Mouse (Mus musculus) adrenal gland, adult 18-20 months (tissue): ENCODE results near the gene Rbm18. TPM values are rescaled to one million over a fixed set of nuclear protein-coding genes. Genes with fewer than 3 reads are reported as not detected.

Experiments
- DNase-seq, 2 experiments: peaks; one replicate each; pipeline ENCODE4 v3.0.0; 2021 to 2022; ENCODE audit warnings: low spot score in 2 of 2
- total RNA-seq, 2 experiments: library from RNA; stranded (reverse); gene quantifications; 1 replicate in 1 of 2; 2 replicates in 1 of 2; pipeline ENCODE4 v1.2.3; 2021

The Rbm18 gene
- total RNA-seq, 2 experiments from 2014 or later, result 26.7 to 29.8 TPM

DNA sequence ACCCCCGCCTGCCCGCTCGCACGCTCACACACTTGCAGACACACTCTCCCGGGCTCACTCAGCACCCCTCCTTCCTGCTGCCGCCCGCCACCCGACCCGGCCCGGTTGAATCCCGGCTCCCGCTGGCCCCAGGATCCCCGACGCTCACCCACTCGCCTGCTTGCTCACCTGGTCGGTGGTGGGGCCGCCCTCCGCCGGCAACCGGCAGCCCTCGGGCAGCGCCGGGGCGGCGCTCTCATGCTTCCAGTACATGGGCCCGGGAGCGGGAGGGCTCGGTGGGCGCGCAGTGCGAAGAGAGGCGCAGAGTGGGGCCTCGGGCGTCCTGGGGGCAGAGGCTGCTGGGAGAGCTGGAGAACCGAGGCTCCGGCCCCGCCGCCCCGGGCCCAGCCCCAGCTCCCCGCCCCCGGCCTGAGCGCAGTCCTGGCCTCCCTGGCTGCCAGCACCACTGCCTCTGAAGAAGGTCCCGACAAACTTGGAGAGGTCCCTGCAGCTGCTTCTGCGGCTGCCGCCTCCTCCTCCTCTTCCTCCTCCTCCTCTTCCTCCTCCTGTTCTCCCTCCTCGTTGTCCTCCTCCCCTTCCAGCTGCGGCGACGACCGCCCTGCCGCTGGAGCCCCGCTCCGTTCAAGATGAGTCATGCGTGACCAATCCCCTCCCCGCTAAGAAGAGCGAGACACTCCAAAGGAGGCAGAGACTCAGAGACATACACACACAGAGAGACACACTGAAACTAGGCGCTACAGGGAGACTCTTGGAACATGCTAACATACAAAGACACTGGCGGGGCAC lies 31.4 kb downstream of the Rbm18 start, which contains the start of gene Lhx6:
Gene Lhx6, minus strand, starts transcription at position 453 of the 786 bp plus-strand sequence.
- no peak for DNase-seq

DNA sequence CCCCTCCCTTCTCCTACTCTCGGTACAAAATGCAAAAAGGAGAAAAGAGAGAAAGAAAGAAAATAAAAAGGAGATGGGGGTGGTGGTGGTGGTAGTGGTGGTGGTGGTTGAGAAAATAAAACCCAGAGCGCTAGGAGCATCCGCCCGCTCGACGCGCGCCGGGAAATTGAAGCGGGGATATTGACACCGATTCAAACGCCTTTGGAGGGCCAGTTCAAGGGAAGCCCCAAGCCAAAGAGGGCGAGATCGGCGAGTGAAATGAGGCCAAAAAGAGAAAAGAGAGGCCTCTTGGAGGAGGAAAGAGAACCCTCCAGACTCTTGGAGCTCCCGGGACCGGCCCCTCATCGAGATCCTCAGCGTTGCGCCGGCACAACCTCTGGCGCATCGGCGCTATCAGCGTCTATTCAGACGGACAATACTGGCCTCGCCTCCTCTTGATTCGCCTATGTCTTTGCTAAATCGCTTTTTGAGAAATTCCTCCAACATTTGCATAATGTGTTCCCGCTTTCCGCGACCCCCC lies 32.1 kb downstream of the Rbm18 start:
- no peak for DNase-seq

DNA sequence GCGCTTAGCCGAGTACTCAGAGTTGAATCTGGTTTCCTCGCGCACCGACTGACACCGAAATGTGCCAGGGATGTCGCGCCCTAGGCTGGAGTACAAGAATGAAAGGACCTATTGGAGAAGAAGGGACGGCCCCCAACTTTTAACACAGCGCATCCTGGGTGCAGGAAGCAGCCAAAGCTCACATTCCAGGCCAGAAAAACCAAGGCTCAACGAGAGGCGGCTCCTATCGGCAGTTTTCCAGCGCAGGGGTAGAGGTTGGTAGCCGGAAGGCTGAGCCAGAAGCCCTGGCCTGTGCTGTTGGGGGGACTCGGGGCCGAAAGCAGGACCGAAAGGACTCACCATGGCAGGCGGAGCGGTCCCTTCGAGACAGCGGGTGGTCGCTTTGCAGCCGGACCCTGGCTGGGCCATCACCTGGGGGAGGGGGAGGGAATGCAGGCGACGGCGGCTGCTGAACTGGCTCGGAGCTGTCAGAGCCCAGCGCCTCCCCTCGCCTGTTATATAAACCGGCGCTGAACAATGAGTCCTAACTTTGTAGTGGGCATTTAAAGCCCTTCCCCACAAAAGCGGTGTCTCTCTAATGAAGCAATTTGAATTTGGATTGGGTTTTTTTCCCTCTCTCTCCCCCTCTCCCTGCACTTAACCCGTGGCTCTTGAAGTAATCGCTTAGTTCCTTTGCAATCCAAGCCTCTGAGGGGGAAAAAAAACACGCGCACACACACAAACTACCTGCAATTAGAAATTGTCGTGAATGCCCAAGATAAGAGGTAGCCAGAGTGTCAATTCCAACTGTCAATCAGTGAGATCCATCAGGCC lies 32.8 kb downstream of the Rbm18 start:
- no peak for DNase-seq

- no peak for DNase-seq
Observed at GRCm38 (mm10) chr2:36103069-36103554, 33.5 kb downstream of the Rbm18 start.

DNA sequence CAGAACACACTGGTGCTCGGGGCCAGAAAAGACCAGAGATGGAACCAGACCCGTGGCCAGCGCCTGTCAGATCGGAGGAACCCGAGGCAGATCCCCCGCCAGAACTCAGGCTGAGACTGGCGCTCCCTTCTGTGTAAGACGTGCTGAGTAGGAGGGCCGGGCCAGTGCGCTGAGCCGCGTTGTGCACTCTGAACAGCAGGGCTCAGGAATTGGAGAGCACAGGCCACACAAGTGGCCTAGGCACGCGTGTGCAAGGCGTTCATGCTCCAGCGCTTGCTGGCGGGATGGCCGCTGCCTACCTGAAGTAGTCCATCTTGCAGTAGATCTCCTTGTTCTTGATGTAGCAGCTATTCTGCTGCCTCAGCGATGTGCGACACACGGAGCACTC lies 34.0 kb downstream of the Rbm18 start:
- DNase-seq, result no peak

GRCm38 (mm10) chr2:36101866-36102558 lies 34.6 kb downstream of the Rbm18 start:
- no peak for DNase-seq

DNA sequence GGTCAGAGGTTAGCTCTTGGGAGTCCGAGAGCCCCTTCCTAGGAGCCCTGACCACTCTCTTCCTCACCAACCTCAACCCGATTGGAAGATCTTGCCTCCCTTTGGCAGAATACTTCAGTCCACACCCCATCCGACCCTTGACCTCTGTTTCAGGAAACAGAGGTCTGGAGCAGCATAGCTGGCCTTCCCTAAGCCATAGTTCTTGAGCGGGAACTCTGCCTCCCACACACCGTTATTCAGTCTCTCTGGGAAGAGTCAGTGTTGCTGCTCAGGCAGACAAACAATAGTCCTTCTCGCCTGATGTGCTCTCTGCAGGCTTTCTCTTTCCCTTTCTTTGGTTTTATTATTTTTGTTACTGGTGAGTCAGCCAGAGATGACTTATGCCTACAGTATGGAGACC lies 36.8 kb downstream of the Rbm18 start:
- DNase-seq, result no peak

DNA sequence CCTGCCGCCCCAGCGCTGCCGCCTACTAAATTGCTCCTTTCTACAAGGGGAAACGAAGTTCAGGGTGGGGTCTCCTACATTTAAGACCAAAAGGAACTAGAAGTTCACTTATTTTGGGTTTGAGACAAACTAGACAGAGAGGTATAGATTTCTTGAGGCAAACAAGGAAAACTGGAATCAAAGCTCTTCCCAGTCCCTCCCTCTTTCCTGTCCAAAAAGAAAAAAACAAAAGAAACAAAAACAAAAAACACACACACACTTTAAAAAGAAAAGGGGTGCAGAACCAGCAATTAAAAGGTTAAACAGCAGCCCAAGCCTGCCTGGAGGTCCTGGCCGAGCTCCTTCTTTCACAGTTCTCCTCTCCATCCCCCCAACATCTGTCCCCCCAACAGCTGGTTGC lies 38.6 kb downstream of the Rbm18 start:
- no peak for DNase-seq

DNA sequence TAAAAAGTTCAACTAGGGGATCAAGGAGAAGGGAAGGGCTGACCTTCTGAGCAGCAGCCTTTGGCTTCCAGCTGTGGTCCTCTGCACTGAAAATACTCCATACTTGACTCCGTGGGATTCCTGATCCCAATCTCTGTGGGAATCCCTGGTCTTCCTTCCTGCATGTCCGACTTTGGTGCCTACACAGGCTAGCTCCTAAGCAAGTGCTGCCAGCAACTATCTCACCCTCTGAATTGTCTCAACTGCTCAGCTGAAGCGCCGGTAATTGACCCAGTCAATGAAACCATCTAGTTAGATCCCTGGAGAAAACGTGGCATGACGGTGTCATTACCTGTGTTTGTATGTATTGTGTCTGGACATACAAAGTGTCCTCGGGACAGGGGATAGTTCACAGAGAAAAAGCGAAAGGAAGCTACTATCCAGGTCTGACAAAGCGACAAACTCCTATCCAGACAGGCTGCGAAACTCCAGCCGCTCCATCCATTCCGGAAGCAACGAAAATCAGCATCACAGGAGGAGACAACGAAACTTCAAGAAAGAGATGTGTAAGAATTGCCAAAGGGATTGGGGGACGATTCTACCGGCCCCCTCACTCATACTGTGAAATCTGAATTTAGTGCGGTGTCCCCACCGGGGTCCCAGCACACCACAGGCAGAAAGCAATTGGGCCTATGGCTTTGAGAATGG lies 39.3 kb downstream of the Rbm18 start:
- no peak for DNase-seq

- DNase-seq, result no peak
Observed at GRCm38 (mm10) chr2:36093914-36094475, 42.6 kb downstream of the Rbm18 start.

GRCm38 (mm10) chr2:36093301-36093700 lies 43.3 kb downstream of the Rbm18 start:
- DNase-seq, result no peak

DNA sequence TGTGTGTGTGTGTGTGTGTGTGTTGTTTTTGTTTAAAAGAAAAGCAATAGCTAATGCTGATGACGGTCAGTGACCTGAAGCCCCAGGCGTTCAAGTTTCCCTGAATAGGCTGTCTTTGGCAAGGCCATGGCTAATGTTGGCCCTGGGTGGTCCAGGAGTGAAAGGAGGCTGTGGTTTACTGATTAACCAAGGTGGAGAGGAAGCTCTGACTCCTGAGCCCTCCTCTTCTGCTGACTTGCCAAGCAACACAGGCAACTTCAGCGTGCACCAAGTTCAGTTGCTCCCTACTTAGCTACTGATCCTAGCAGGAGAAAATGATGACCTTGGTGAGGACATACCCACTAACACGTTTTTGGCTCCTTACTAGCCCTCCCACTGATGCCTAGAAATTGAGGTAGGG lies 43.8 kb downstream of the Rbm18 start:
- no peak for DNase-seq

- DNase-seq, result peak; percentile 45 to 48
Observed at GRCm38 (mm10) chr2:36090853-36091741, 45.5 kb downstream of the Rbm18 start.

- DNase-seq, result no peak
Observed at GRCm38 (mm10) chr2:36089190-36089589, 47.4 kb downstream of the Rbm18 start.

DNA sequence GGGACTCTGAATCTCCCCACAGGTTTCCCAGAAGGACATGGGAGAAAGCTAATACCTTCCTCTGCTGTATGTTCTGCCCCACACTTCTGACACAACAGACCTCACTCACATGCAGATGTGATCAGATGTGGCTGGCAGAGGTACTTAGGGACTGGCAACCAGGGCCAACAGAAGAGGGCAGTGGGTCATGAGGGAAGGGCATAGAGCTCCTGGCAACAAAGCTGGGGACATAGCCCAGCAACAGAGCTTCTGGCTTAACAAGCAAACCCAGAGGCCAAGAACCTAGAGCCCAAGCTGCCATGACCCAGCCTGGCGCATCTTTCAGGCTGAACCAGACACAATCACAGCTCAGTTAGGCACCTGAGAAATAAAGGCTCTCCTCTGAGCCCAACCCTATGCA lies 51.5 kb downstream of the Rbm18 start:
- DNase-seq, result no peak

- DNase-seq, result no peak
Observed at GRCm38 (mm10) chr2:36082802-36083580, 53.6 kb downstream of the Rbm18 start.

DNA sequence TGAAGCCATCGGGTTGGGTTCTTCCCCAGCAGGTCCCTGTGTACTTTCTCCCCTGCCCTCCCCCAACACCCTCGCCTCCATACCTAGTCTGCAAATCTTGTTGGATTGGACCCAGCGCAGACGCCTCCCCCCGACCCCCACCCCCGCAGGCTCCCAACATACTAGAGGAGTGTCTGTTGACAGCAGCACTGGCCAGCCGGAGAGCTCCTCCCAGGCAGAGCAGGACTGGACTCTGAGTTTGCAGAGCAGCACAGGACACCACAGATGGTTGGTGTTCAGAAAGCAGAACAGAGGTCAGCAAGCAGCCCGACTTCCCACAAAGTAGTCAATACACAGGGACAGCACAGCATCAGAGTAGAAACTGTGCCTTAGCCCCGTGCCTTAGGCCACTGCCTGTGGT lies 55.1 kb downstream of the Rbm18 start:
- DNase-seq, result no peak

GRCm38 (mm10) chr2:36077160-36077761 lies 59.3 kb downstream of the Rbm18 start:
- no peak for DNase-seq
